Mouse (Mus musculus): ENCODE measurements around the gene Gm2696. TPM values are rescaled to one million over a fixed set of nuclear protein-coding genes. Genes with fewer than 3 reads are reported as not detected.
"Not testable (repeated sequence)": the region's sequence is repeated elsewhere in the genome, so short reads cannot be mapped to it uniquely, and the experiment has no call there.

Gm2696 gene
- not detected for total RNA-seq (2021)

DNA sequence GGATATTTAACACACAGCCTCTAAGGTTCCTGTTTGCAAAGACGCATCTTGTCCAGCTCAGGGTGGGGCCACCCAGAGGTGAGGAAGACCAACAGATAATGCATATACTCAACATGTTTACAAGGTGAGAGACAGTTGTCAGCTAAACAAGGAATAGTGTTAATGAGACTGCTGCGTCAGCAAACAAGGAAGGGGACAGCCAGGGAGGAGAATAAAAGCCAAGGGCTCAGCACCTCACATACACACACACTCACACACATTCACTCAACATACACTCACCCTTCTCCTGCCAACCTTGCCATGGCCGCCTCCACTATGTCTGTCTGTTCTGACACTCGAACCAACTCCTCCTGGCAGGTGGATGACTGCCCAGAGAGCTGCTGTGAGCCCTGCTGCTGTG lies at the start of gene Gm2696:
Gm2696 (plus strand) TSS at position 301 of the 400 bp plus-strand sequence.
- DNase-seq (ENCODE audit: low spot score in 2 of 2) = no peak
- intact Hi-C loops (cut with DNase I) = no loop called here

DNA sequence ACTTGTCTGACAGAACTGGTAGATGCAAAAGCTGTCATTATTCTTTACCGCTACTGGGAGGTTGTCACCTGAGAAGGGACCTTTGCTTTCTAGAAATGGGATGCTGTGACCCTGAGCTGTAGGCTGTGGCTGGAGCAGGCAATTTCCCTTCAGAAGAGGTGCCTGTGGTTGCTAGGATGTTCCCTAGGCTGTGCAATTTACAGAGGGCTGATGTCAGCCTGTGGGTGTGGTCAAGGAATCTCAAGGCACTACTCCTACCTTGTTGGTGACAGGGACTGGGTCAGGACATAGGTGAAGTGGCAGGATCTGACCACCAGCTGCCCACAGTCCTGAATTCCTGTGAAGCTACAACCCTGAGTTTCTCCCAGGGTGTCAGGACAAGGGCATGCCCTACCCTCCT lies 44.8 kb upstream of the Gm2696 start:
- no peak for DNase-seq (ENCODE audit: low spot score in 2 of 2)
- intact Hi-C loops (cut with DNase I) = no loop called here

DNA sequence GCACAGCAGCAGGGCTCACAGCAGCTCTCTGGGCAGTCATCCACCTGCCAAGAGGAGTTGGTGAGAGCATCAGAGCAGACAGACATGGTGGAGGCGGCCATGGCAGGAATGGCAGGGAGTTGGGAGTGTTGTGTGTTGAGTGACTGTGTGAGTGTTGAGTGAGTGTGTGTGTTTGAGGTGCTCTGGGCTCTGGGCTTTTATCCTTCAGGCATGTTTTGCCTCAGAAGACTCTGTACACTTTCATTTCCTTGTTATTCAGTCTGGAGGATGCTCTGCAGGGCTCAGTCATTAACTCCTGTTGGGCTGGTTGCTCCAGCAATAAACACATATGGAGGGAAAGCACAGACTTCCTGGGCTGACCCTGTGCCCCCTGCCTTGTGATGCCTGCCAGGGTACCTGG lies 43.3 kb upstream of the Gm2696 start, which contains the start of gene Gm3238:
Gm3238 (minus strand) TSS at position 101 of the 400 bp plus-strand sequence.
- DNase-seq (ENCODE audit: low spot score in 2 of 2); intact Hi-C loops (cut with DNase I): not testable (repeated sequence)

DNA sequence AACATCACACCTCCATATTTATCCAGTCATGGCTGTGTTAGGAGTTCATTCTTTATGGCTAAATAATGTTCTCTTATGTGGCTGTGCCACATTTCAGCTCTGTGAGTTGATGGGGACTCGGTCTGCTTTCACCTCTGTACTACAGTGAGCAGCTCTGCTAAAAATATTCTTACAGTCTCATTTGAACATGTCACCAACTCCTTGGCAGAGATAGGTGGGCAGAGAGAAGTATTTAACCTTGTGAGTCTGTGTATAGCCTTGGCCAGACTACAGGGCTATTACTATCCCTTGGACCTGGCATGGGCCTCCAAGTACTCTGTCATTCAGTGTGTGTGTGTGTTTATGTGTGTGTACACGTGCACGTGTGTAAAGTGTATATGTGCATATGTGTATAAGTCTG lies 42.3 kb upstream of the Gm2696 start:
- DNase-seq (ENCODE audit: low spot score in 2 of 2); intact Hi-C loops (cut with DNase I): not testable (repeated sequence)

DNA sequence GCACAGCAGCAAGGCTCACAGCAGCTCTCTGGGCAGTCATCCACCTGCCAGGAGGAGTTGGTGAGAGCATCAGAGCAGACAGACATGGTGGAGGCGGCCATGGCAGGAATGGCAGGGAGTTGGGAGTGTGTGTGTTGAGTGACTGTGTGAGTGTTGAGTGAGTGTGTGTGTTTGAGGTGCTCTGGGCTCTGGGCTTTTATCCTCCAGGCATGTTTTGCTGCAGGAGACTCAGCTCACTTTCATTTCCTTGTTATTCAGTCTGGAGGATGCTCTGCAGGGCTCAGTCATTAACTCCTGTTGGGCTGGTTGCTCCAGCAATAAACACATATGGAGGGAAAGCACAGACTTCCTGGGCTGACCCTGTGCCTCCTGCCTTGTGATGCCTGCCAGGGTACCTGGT lies 37.6 kb upstream of the Gm2696 start, which contains the start of gene Gm7138:
Gm7138 (minus strand) TSS at position 101 of the 400 bp plus-strand sequence.
- DNase-seq (ENCODE audit: low spot score in 2 of 2); intact Hi-C loops (cut with DNase I): not testable (repeated sequence)

DNA sequence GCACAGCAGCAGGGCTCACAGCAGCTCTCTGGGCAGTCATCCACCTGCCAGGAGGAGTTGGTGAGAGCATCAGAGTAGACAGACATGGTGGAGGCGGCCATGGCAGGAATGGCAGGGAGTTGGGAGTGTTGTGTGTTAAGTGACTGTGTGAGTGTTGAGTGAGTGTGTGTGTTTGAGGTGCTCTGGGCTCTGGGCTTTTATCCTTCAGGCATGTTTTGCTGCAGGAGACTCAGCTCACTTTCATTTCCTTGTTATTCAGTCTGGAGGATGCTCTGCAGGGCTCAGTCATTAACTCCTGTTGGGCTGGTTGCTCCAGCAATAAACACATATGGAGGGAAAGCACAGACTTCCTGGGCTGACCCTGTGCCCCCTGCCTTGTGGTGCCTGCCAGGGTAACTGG lies 32.0 kb upstream of the Gm2696 start, which contains the start of gene Gm3250:
Gm3250 (minus strand) TSS at position 101 of the 400 bp plus-strand sequence.
- intact Hi-C loops (cut with DNase I); DNase-seq (ENCODE audit: low spot score in 2 of 2): not testable (repeated sequence)

DNA sequence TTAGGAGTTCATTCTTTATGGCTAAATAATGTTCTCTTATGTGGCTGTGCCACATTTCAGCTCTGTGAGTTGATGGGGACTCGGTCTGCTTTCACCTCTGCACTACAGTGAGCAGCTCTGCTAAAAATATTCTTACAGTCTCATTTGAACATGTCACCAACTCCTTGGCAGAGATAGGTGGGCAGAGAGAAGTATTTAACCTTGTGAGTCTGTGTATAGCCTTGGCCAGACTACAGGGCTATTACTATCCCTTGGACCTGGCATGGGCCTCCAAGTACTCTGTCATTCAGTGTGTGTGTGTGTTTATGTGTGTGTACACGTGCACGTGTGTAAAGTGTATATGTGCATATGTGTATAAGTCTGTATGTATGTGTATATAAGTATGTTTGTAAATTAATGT lies 31.1 kb upstream of the Gm2696 start:
- DNase-seq (ENCODE audit: low spot score in 2 of 2); intact Hi-C loops (cut with DNase I): not testable (repeated sequence)

DNA sequence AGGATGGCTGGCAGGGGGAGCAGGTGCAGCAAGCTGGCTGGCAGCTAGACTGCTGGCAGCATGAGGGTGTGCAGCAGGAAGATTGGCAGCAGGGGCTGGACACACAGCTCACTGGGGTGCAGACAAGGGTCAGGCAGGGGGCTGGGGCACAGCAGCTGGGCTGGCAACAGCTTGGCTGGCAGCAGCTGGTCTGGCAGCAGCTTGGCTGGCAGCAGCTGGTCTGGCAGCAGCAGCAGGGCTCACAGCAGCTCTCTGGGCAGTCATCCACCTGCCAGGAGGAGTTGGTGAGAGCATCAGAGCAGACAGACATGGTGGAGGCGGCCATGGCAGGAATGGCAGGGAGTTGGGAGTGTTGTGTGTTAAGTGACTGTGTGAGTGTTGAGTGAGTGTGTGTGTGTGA lies 26.6 kb upstream of the Gm2696 start, which contains the start of gene Gm7137:
Gm7137 (minus strand) TSS at position 325 of the 400 bp plus-strand sequence.
- intact Hi-C loops (cut with DNase I) = not testable (repeated sequence)
- DNase-seq (ENCODE audit: low spot score in 2 of 2) = peak; percentile 23

DNA sequence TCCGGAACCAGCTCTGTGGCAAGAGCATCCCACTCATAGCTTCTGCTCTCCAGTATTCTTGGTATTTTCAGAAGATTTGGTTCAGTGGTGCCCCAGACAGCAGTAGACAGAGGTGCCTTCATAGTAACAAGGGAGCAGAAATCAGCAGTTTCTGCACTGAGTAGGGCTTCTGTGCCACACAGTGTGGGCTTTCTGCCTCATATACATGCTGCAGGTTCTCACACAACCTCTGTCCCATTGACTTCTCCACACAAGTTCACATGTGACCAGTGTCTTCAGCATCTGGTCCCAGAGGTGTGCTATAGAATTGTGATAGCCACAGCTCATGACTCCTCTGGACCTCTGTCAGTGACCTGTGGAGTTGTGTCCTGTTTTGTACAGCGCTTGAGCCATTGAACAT lies 25.9 kb upstream of the Gm2696 start:
- DNase-seq (ENCODE audit: low spot score in 2 of 2) = no peak
- intact Hi-C loops (cut with DNase I) = no loop called here

DNA sequence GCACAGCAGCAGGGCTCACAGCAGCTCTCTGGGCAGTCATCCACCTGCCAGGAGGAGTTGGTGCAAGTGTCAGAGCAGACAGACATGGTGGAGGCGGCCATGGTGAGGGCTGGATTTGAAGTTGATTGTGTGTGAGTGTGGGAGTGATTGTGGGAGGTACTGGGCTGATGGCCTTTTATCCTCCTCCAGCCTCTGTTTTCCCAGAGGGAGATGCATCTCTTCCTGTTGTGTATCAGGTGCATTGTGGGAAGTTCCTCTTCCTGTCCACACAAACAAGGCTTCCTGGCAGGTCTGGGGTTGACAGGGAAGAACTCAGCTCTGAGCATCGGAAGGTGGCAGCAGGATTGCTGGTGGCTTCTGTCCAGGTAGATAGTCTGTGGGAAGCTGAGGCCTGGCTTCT lies 19.5 kb upstream of the Gm2696 start, which contains the start of gene Gm9639:
Gm9639 (minus strand) TSS at position 101 of the 400 bp plus-strand sequence.
- intact Hi-C loops (cut with DNase I) = no loop called here
- no peak for DNase-seq (ENCODE audit: low spot score in 2 of 2)

DNA sequence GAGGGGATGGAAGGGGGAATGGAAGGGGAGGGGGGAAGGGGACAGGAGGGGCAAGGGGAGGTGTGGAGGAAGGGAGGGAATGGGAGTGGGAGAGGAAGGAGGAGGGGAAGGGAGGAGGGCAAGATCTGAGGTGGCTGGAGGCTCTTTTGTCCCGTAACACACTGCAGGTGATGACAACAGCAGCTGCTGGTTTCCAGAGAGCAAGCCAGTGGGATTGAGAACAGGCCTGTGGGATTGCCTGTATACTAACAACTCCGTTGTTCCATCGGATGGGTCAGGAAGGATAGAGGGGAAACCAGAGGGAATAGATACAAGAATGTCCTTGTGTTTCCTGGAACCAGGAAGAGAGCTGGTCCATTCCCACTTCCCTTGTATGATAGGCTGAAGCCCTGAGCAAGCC lies 16.8 kb upstream of the Gm2696 start:
- intact Hi-C loops (cut with DNase I) = no loop called here
- DNase-seq (ENCODE audit: low spot score in 2 of 2) = no peak

DNA sequence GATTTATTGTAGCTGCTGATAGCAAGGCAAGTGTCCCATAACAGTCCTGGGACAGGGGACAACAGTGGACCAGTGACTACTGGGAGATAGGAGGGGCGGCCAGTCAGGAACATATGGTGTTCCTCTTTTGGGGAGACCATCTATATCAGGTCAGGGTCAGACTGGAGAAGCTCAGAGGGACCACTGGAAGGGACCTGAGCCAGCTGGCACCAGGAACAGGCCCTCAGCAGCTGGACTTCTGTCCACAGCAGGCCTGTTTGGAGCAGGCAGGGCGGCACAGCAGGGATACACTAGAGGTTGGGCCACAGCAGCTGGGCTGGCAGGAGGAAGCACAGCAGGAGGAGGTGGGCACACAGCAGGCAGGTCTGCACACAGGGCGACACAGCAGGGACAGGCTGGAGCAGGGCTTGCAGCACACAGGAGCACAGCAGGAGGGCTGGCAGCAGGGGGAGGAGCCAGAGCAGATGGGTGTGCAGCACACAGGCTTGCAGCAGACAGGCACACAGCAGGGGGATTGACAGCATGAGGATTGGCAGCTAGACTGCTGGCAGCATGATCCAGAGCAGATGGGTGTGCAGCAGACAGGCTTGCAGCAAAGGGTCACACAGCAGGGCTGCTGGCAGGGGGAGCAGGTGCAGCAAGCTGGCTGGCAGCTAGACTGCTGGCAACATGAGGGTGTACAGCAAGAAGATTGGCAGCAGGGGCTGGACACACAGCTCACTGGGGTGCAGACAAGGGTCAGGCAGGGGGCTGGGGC lies 16.1 kb upstream of the Gm2696 start:
- DNase-seq (ENCODE audit: low spot score in 2 of 2); intact Hi-C loops (cut with DNase I): not testable (repeated sequence)

DNA sequence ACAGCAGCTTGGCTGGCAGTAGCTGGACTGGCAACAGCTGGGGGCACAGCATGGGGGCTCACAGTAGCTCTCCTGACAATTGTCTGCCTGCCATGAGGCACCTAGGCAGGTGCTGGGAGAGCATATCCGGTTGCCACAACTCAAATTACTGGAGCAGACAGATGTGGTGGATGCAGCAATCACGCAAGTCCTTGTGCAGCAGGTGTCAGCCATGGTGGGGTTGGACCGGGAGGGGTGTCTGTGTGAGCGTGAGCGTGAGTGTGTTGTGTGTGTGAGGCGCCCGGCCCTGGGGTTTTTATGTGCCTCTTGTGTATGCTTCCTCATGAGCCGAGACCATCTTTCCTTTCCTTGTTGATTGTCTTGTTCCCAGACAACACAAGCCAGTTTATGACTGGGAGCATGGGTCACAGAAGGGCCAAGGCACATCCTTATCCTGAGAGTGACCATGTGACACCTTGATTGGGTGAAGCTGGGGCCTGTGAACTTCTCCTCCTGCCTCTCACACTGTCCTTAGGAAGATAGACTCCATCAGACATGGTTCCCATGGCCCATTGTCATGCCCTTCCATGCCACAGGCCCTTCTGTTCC lies 15.5 kb upstream of the Gm2696 start, which contains the start of gene Gm19668:
Gm19668 (minus strand) TSS at position 213 of the 588 bp plus-strand sequence.
- no peak for DNase-seq (ENCODE audit: low spot score in 2 of 2)
- intact Hi-C loops (cut with DNase I) = no loop called here

DNA sequence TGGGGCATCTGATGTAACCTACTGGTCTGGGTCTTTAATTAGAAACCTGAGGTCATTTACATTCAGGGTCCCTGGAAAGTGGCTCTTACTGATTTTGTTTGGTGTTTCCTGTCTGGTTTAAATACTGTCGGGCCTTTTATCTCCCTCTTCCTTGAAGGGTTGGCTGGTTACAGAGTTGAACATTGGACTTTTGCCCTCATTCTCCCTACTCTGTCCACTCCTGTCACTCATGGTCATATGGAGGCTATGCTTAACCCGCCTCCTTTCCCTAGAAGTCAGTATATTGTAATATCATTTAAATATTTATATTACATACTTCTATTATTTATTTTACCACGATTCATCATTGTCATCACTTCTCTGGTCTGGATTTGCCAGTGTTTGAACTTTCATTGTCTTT lies 10.4 kb upstream of the Gm2696 start:
- no peak for DNase-seq (ENCODE audit: low spot score in 2 of 2)
- intact Hi-C loops (cut with DNase I) = no loop called here

DNA sequence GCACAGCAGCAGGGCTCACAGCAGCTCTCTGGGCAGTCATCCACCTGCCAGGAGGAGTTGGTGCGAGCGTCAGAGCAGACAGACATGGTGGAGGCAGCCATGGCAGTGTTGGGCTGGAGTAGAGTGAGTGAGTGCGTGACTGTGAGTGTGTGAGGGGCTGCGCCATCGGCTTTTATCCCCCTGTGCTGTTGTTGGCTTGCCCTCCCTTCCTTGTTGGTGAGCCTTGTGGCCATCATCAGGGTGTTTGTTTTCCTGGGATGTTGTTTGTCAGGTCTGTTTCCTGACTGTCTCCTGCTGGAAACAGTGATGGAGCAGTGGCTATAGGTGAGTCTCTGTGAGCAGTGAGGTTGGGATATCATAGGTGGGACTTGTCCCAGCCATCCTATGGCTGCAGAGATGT lies 2.7 kb upstream of the Gm2696 start, which contains the start of gene Gm9507:
Gm9507 (minus strand) TSS at position 101 of the 400 bp plus-strand sequence.
- no peak for DNase-seq (ENCODE audit: low spot score in 2 of 2)
- intact Hi-C loops (cut with DNase I) = no loop called here

DNA sequence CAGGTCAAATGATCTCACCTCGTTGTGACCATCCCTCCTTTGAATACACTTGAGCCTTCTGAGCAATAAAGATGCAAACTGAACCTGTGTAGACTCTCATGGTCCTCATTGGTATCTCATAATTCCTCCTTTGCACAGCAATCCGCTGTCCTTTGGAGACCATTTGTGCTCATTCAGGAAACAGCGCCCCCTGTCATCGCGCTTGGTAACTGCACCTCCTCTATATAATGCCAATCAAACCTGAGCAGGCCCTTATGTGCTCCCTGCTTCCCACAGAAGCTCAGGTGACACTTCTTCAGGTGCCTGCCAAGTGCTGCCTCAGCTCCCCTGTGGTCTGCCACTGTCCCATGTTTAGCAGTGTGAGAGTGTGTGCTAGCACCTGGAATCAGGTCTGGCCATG lies 1.0 kb downstream of the Gm2696 start:
- no peak for DNase-seq (ENCODE audit: low spot score in 2 of 2)
- intact Hi-C loops (cut with DNase I) = no loop called here

DNA sequence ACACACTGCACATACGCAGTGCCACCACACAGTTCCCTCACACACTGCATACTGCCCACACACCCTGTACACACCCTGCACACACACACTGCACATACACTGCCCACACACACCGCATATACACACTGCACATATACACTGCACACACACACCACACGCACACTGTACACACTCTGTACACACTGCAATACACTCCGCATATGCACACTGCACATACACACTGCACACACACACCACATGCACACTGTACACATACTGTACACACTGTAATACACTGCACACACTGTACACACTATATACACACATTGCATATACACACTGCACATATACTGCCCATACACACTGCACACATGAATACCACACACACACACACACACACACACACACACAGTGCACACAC lies 4.0 kb downstream of the Gm2696 start:
- intact Hi-C loops (cut with DNase I) = no loop called here

DNA sequence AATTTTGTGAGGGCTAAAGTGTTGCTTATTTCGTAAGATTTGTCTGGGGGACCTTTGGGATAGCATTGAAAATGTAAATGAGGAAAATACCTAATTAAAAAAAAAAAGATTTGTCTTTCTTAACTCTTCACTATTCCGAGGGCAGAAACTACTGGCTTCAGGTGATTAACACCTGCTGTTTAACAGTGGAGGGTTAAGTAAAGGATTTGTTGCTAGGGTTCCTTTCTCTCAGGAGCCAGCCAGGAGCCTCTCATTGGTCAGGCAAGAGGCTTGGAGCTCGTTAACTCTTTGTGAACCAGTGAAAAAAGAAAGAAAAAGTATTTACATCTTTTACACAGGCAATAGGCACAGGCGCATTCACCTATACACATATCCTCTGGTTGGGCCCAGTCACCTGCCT lies 4.7 kb downstream of the Gm2696 start:
- intact Hi-C loops (cut with DNase I) = no loop called here
- DNase-seq (ENCODE audit: low spot score in 2 of 2) = no peak

More for the DNA sequence above, 4.0 kb downstream of the Gm2696 start:
- no peak for DNase-seq (ENCODE audit: low spot score in 2 of 2)

DNA sequence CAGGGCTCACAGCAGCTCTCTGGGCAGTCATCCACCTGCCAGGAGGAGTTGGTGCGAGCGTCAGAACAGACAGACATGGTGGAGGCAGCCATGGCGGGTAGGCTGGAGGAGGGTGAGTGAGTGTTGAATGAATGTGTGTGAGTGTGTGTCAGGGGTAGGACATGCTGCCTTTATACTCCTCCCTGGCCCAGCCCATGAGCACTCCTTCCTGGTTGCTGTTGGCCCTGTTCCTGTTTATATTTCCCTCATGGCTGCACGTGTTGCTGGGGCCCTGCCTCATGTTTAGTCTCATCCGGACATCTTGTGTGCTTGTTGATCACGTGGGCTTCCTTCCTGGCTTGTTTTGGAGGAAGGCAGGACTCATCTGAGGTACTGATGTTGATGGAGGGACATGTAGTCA lies 12.5 kb downstream of the Gm2696 start, which contains the start of gene Krtap10-4:
Krtap10-4 (minus strand) TSS at position 145 of the 400 bp plus-strand sequence.
- no peak for DNase-seq (ENCODE audit: low spot score in 2 of 2)
- intact Hi-C loops (cut with DNase I) = no loop called here

DNA sequence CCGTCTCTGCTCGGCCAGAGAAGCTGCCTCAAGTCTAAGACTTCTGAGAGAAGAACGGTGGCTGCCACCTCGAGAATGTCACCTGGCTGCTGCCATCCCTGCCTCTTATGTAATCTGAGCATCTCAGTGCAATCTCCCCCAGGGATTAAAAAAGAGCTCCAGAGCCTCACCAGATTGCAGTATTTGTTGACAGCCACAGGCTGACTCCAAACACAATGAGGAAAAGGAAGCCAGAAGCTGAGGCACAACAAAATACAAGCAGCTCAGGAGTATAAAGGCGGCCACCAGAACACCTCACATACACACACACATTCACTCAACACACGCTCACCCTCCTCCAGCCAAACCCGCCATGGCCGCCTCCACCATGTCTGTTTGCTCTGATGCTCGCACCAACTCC lies 21.2 kb downstream of the Gm2696 start, which contains the start of gene Krtap10-10:
Krtap10-10 (plus strand) TSS at position 301 of the 400 bp plus-strand sequence.
- DNase-seq (ENCODE audit: low spot score in 2 of 2) = peak in 1 of 2 experiments; percentile 15
- intact Hi-C loops (cut with DNase I) = no loop called here
